Mouse (Mus musculus) hindbrain, embryonic 16.5 days (tissue): ENCODE measurements at regions not wholly inside any gene's neighbourhood (a gene's known extent, or its start where the extent isn't known, plus 50 kb on each side); places are given as distances from the start of the nearest gene placed in this dataset. TPM values are rescaled to one million over a fixed set of nuclear protein-coding genes. Genes with fewer than 3 reads are reported as not detected.

Experiments used
- microRNA counts: library from miRNA; unstranded; fragments of <30 nt; microRNA quantifications from one replicate; lab custom pipeline; 2016
- microRNA-seq: library from miRNA; unstranded; fragments of <30 nt; microRNA quantifications from one replicate; pipeline ENCODE4, GENCODE M21; 2017

MicroRNA genes in the stretch of these regions (microRNA counts, 519-probe panel; counts per million panel counts)
- microRNA mmu-miR-325 (lab: Ali Mortazavi, UCI), result not detected

Small RNA genes lying in the stretch of these regions (microRNA-seq; reads per million reads assigned to microRNA genes)
- 640 reads per million, percentile 73 among the genes with 10 or more reads in this experiment for gene Mir325
